Mouse (Mus musculus) central nervous system, embryonic 11.5 days (tissue): ENCODE measurements around the gene Tmem42. TPM values are rescaled to one million over a fixed set of nuclear protein-coding genes. Genes with fewer than 3 reads are reported as not detected.

Source experiments
- polyA plus RNA-seq: library from polyadenylated mRNA; depleted of rRNA; stranded (reverse); fragments of >200 nt; gene quantifications from 2 replicates; pipeline ENCODE4 v1.2.3, GENCODE M21; 2012; rRNA removed

The Tmem42 gene
- 8.0 and 12.5 TPM in 2 replicates for polyA plus RNA-seq

DNA sequence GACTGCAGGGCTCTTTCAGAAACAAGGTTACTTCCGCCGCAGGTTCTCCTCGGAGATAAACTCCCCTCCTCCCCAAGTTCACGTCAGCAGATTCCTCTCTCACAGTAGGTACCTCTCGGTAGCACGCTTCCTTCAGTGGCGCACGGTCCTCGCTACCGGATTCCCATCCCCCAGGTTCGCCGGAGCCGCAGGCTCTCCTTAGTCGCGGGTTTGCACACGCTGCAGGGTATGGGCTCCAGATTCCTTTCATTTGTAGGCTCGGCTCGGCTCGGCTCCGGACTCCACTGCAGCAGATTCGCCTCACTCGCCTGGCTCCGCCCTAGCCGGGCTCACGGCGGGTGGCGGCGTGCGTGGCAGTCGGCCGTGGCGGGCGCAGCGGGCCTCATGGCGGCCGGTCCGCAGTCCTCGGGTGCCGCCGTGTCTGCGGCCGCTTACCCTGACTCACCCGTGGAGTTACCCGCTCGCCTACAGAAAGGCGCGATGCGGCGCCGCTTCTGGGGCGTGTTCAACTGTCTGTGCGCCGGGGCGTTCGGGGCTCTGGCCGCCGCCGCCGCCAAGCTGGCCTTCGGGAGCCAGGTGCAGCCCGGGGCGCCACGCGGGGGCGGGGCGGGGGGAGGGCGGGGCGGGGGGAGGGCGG, at the start of gene Tmem42:
Gene Tmem42 (plus strand): TSS at position 332 of the 637 bp plus-strand sequence.

DNA sequence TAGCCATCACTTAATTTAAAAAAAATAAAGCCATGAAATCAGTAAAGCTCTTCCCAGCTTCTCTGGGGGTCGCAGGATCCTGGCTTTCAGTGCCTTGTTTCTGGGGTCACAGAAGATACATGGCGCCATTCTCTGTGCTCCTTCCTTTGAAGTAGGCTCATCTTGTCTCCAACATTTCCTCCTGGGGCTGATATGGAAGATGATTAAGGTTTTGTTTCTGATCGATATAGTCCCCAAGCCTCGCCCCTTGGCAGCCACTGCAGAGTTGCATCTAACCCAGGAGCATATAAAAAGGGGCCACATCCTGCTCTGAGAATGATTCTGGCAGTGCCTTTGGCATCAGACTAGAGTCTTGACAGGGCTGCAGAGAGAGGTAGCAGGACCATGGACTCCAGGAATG, 13.3 kb downstream of the Tmem42 start, which contains the start of gene Tgm4:
Gene Tgm4 (plus strand): TSS at position 301 of the 400 bp plus-strand sequence.

Other genes with a start within 250 kb of the Tmem42 start
- 2.9 and 5.4 TPM in 2 replicates for gene Tcaim, start 215.8 kb upstream of the Tmem42 start, polyA plus RNA-seq
- gene Gm35549, start 177.3 kb upstream of the Tmem42 start, polyA plus RNA-seq, result not detected in 2 replicates
- 103 and 144 TPM in 2 replicates for gene Zfp445, start 155.3 kb upstream of the Tmem42 start, polyA plus RNA-seq
- gene Zkscan7, start 135.6 kb upstream of the Tmem42 start, polyA plus RNA-seq, result 7.9 and 9.0 TPM in 2 replicates
- 21.0 and 22.5 TPM in 2 replicates for gene Zfp105, start 98.3 kb upstream of the Tmem42 start, polyA plus RNA-seq
- gene 1110059G10Rik, start 70.3 kb upstream of the Tmem42 start, polyA plus RNA-seq, result 7.6 and 19.4 TPM in 2 replicates
- 78.3 and 108 TPM in 2 replicates for gene Kif15, start 70.3 kb upstream of the Tmem42 start, polyA plus RNA-seq
- gene Tgm4, start 13.4 kb downstream of the Tmem42 start, polyA plus RNA-seq, result 0.20 and 0.26 TPM in 2 replicates
- 42.7 and 65.2 TPM in 2 replicates for gene Zdhhc3, start 91.9 kb downstream of the Tmem42 start, polyA plus RNA-seq
- gene Exosc7, start 91.9 kb downstream of the Tmem42 start, polyA plus RNA-seq, result 113 and 177 TPM in 2 replicates
- gene Clec3b, start 129.6 kb downstream of the Tmem42 start, polyA plus RNA-seq, result 0.73 and 1.0 TPM in 2 replicates
- gene Cdcp1, start 194.7 kb downstream of the Tmem42 start, polyA plus RNA-seq, result 0.31 and 1.2 TPM in 2 replicates
- 8.2 and 8.9 TPM in 2 replicates for gene Tmem158, start 239.4 kb downstream of the Tmem42 start, polyA plus RNA-seq